Mouse (Mus musculus): ENCODE measurements at regions not wholly inside any gene's neighbourhood (a gene's known extent, or its start where the extent isn't known, plus 50 kb on each side); places are given as distances from the start of the nearest gene placed in this dataset.

DNA sequence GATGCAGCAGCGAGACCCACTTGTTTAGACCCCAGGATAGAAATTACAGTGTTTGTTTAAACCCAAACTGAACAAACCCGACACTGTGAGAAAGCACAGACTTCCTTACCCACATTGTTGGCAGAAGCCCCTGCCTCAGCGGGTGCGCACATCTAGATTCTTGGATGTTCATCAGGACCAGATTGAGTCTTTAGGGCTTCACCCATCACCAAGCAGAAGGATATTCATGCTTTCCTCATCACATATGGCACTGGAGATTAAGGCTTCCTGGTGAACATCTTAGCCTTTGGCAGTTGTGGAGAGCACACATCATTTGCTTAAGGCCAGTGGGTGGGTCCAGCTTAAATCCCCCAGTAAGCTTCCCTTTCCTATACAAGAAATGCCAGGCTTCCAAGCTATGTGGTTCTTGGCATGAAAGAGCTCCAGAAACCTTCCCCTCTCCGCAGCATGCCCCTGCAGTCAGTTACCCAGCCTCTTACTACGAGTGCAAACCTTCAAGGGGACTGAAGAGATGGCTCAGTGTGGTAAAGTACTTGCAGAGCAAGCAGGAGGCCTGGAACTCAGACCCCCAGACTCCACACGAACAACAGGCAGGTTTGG lies 367.9 kb downstream of the Pbx1 start:
- H3K9ac ChIP-seq (ENCODE audit: low read depth, low read length) = no peak overlapping the region
- peaks cover 1% of the 10 kb centered on the region; the same call in 1 of the 2 replicates for H3K4me1 ChIP-seq (ENCODE audit: control insufficient read depth, insufficient read depth, low read length)
- DNase-seq = no peak
- H3K79me2 ChIP-seq (replicated peaks; ENCODE audit: control insufficient read depth, insufficient read depth, low read length) = no peaks in the 10 kb centered on the region
- intact Hi-C loops (cut with DNase I) = no loop called here
- no peaks in the 10 kb centered on the region for H3K27me3 ChIP-seq (ENCODE audit: control insufficient read depth, insufficient read depth, low read length)
- no peaks in the 10 kb centered on the region for H3K36me3 ChIP-seq (ENCODE audit: control insufficient read depth, insufficient read depth, low read length)
- H3K4me3 ChIP-seq = no peak overlapping the region
- WGBS = 65% methylated on average over 7 of the region's 7 CpGs
- no peak overlapping the region for H3K27ac ChIP-seq
- TF ChIP-seq POLR2A (IDR thresholded peaks at IDR 0.05; ENCODE audit: insufficient read depth, low read depth, low read length) = no peak
- no peak for TF ChIP-seq EP300 (IDR thresholded peaks at IDR 0.05; ENCODE audit: insufficient read depth, low read depth, low read length)
- TF ChIP-seq CTCF (IDR thresholded peaks at IDR 0.05) = no peak

DNA sequence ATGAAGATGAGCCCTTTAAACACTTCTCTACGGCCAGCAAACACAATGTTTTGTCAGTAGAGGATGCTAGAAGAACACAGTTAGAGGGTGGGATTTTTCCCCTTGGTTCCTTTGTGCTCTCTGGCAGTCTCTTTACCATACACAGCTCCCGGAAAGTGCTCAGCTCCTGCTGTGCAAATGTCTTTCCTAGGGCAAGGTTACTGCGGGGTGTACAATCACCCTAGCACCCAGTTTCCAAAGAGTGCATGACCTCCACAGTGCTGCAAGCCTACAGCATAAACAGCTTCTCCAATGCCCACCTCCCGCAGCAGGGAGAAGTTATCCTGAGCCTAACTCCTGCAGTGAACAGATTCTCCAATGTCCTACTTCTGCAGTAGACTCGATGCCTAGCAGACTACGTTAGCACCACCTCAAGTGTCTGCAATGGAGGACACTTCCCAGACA lies 366.4 kb downstream of the Pbx1 start:
- Histone ChIP-seq H3K4me1 (ENCODE audit: control insufficient read depth, insufficient read depth, low read length) (peaks cover 1% of the 10 kb centered on the region; the same call in 1 of the 2 replicates), H3K27me3 (ENCODE audit: control insufficient read depth, insufficient read depth, low read length) (no peaks in the 10 kb centered on the region), H3K36me3 (ENCODE audit: control insufficient read depth, insufficient read depth, low read length) (no peaks in the 10 kb centered on the region), H3K79me2 (replicated peaks; ENCODE audit: control insufficient read depth, insufficient read depth, low read length) (no peaks in the 10 kb centered on the region), H3K27ac (no peak overlapping the region), H3K9ac (ENCODE audit: low read depth, low read length) (no peak overlapping the region), H3K4me3 (no peak overlapping the region)
- 53% methylated on average over 6 of the region's 6 CpGs for WGBS
- TF ChIP-seq EP300 (IDR thresholded peaks at IDR 0.05; ENCODE audit: insufficient read depth, low read depth, low read length) (no peak), CTCF (IDR thresholded peaks at IDR 0.05) (peak; percentile 23; the same call in 1 of the 2 replicates)
- intact Hi-C loops (cut with DNase I) = no loop called here
- no peak for DNase-seq

DNA sequence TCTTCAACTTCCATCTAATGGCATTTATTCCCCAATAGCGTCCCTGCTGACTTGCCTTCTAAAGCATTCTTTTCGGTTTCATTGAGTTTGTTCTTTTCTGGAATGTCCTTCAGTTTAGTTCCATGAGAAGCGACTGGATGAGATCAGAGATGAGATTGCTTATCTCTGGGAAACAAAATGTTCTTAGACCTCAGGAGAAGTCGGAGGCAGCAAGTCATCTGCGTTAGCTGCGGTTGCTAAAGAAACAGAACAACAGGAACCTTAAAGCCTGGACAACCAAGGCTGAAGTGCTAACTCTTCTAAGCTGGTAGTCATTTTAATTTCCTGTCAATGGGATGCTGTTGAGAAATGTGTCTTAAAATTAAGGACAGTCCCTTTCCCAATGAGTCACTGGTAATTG lies 365.3 kb downstream of the Pbx1 start:
- Histone ChIP-seq H3K9ac (ENCODE audit: low read depth, low read length) (no peak overlapping the region), H3K4me1 (ENCODE audit: control insufficient read depth, insufficient read depth, low read length) (peaks cover 1% of the 10 kb centered on the region; the same call in 1 of the 2 replicates), H3K36me3 (ENCODE audit: control insufficient read depth, insufficient read depth, low read length) (no peaks in the 10 kb centered on the region), H3K27ac (no peak overlapping the region), H3K27me3 (ENCODE audit: control insufficient read depth, insufficient read depth, low read length) (no peaks in the 10 kb centered on the region), H3K79me2 (replicated peaks; ENCODE audit: control insufficient read depth, insufficient read depth, low read length) (no peaks in the 10 kb centered on the region), H3K4me3 (no peak overlapping the region)
- TF ChIP-seq EP300 (IDR thresholded peaks at IDR 0.05; ENCODE audit: insufficient read depth, low read depth, low read length) (no peak), POLR2A (IDR thresholded peaks at IDR 0.05; ENCODE audit: insufficient read depth, low read depth, low read length) (no peak), CTCF (IDR thresholded peaks at IDR 0.05) (no peak)
- 64% methylated on average over 6 of the region's 6 CpGs for WGBS
- intact Hi-C loops (cut with DNase I) = no loop called here
- no peak for DNase-seq

DNA sequence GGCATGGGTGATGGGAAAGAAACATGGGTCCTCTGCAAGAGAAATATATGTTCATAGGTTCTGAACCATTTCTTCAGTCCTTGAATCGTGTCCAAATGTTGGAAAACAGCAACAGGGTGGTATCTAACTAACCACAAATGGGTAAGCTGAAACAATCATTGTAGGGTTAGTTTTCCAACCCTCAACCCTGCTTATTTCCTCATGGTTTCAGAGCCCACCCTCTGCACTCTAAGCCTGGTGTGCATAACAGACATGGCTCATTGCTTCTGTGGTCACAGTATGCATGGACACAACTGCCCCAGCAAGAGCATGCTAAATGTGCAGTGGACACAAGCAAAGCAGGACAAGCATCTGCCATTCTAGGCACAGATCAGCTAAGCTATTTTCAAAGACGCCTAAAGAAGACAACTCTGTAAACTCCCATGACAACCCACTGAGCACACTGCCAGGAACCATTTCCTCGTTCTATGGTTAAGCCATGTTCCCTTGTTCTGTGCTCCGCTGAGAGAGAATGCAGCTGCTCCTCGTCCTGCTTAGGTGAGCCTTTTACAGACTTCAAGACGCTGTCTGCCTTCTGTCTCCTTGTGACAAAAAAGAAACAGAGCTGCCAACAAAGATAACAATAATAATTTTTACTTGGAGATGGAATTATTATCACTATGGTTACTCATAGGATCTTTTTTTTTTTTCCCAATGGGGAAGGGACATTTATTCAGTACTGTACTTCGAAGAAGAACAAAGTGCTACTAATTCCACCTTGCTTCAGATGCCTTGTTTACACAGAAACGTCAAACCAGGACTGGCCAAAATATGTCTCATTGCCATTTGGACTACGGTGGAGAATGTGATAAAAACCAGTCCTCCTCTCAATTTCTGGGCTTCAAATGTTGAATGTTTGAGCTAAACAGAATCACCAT lies 363.8 kb downstream of the Pbx1 start:
- H3K4me3 ChIP-seq = no peak overlapping the region
- peaks cover 1% of the 10 kb centered on the region; the same call in 1 of the 2 replicates for H3K4me1 ChIP-seq (ENCODE audit: control insufficient read depth, insufficient read depth, low read length)
- no peak overlapping the region for H3K27ac ChIP-seq
- TF ChIP-seq EP300 (IDR thresholded peaks at IDR 0.05; ENCODE audit: insufficient read depth, low read depth, low read length) = no peak
- no peaks in the 10 kb centered on the region for H3K36me3 ChIP-seq (ENCODE audit: control insufficient read depth, insufficient read depth, low read length)
- no peak overlapping the region for H3K9ac ChIP-seq (ENCODE audit: low read depth, low read length)
- H3K79me2 ChIP-seq (replicated peaks; ENCODE audit: control insufficient read depth, insufficient read depth, low read length) = no peaks in the 10 kb centered on the region
- H3K27me3 ChIP-seq (ENCODE audit: control insufficient read depth, insufficient read depth, low read length) = no peaks in the 10 kb centered on the region
- intact Hi-C loops (cut with DNase I) = no loop called here
- DNase-seq = peak in 1 of 2 experiments; percentile 3
- 67% methylated on average over 9 of the region's 9 CpGs for WGBS

DNA sequence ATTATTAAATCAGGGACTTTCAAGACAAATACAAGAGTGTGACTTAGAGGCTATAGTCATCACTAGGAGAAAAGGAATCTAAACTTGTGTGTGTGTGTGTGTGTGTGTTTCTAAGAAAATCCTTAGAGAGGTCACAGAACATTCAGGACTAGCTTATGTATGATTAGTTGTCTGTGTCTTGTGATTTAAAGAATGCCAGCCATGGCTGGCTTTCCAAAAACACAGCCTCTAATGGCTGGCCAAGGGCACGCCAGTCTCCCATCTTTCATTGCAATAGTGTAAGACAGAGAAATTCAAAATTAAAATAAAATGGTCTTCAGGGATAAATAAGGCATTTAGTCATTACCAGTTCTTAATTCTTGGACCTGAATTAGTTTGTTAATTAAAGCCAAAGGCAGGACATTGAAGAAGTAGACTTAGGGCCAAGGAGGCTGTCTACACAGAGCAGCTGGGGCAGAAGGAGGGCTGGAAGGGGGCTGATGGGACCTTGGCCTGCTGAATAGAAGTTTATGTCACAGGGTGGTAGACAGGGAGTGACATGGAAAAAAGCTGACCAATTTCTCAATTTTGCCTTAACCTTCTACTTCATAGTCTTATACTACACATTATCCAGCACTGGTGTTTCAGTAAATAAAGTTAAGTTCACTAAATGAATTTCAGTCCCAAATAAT lies 363.0 kb downstream of the Pbx1 start:
- Histone ChIP-seq H3K27me3 (ENCODE audit: control insufficient read depth, insufficient read depth, low read length) (no peaks in the 10 kb centered on the region), H3K79me2 (replicated peaks; ENCODE audit: control insufficient read depth, insufficient read depth, low read length) (no peaks in the 10 kb centered on the region), H3K4me1 (ENCODE audit: control insufficient read depth, insufficient read depth, low read length) (peaks cover 1% of the 10 kb centered on the region; the same call in 1 of the 2 replicates), H3K4me3 (no peak overlapping the region), H3K36me3 (ENCODE audit: control insufficient read depth, insufficient read depth, low read length) (no peaks in the 10 kb centered on the region), H3K9ac (ENCODE audit: low read depth, low read length) (no peak overlapping the region), H3K27ac (no peak overlapping the region)
- intact Hi-C loops (cut with DNase I) = no loop called here
- peak in 1 of 2 experiments; percentile 6 for DNase-seq
- TF ChIP-seq CTCF (IDR thresholded peaks at IDR 0.05) (no peak), POLR2A (IDR thresholded peaks at IDR 0.05; ENCODE audit: insufficient read depth, low read depth, low read length) (no peak), EP300 (IDR thresholded peaks at IDR 0.05; ENCODE audit: insufficient read depth, low read depth, low read length) (no peak)
- 82% methylated on average over 1 of the region's 1 CpGs for WGBS
